Mouse (Mus musculus) midbrain, embryonic 10.5 days (tissue): ENCODE measurements around the gene Vwa7. TPM values are rescaled to one million over a fixed set of nuclear protein-coding genes. Genes with fewer than 3 reads are reported as not detected.
A peak's percentile ranks its signal among the peaks of the same experiment; 100 is the strongest.

Source experiments
- DNase-seq: peaks from one replicate; pipeline ENCODE4 v3.0.0-alpha.2; 2017; ENCODE audit warnings: low spot score
- H3K27ac ChIP-seq: fragments of 300-500 bp; sonication (generic); replicated peaks from 2 replicates; pipeline ENCODE4 v1.5.1; 2016; ENCODE audit warnings: mild to moderate bottlenecking
- H3K27me3 ChIP-seq: fragments of 300-500 bp; sonication (generic); 2 replicates; pipeline ENCODE4 v1.6.1; 2016; ENCODE audit warnings: low read depth, mild to moderate bottlenecking; ENCODE audit not compliant: poor library complexity, severe bottlenecking
- H3K36me3 ChIP-seq: fragments of 300-500 bp; sonication (generic); 2 replicates; pipeline ENCODE4 v1.6.1; 2016; ENCODE audit warnings: mild to moderate bottlenecking, moderate library complexity
- H3K4me1 ChIP-seq: fragments of 300-500 bp; sonication (generic); 2 replicates; pipeline ENCODE4 v1.6.1; 2016
- H3K4me3 ChIP-seq: fragments of 300-500 bp; sonication (generic); 2 replicates; pipeline ENCODE4 v1.5.1; 2016; ENCODE audit warnings: mild to moderate bottlenecking, moderate library complexity
- H3K9me3 ChIP-seq: fragments of 300-500 bp; sonication (generic); replicated peaks from 2 replicates; pipeline ENCODE4 v1.6.1; 2016; ENCODE audit warnings: mild to moderate bottlenecking
- WGBS: fragments of 180-500 bp; shearing (Covaris S2); methylation state at CpG from one replicate; pipeline ENCODE4 v1.1.7; 2016; 5-methylcytosine and 5-hydroxymethylcytosine counted together
- polyA plus RNA-seq: library from polyadenylated mRNA; unstranded; fragments of >200 nt; fragmentation: Nextera tagmentation; extraction: Ambion mirVana; gene quantifications from 2 replicates; pipeline ENCODE4 v1.2.1, GENCODE M21; 2016

Vwa7 gene
- polyA plus RNA-seq, 1 experiment from 2014 or later = 0.28 TPM

DNA sequence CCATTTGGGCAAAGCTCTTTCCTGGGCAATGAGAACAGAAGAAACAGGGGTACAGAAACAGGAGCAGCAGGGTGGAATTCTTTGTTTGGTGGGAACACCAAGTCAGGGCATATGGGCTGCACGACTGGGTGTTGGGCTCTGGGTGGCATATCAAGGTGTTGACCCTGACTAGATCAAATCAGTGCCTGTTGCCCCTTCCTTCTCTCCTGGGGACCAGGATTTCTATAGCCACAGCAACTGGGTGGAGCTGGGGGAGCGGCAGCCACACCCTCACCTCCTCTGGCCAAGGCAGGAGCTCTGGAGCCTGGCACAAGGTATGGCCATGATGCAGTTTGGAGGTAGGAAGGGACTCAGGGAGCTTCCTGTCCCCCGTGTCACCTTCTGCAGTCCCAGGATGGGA lies 1.8 kb downstream of the Vwa7 start:
- Histone ChIP-seq H3K4me3 (0 out of 2 replicates have a peak overlapping the region, but pooled peaks have one; percentile 1), H3K36me3 (peaks cover 62% of the 10 kb centered on the region), H3K9me3 (no peaks in the 10 kb centered on the region), H3K4me1 (peaks cover 20% of the 10 kb centered on the region), H3K27me3 (no peaks in the 10 kb centered on the region), H3K27ac (no peak overlapping the region)
- no peak for DNase-seq
- WGBS = 88% methylated on average over 3 of the region's 3 CpGs

DNA sequence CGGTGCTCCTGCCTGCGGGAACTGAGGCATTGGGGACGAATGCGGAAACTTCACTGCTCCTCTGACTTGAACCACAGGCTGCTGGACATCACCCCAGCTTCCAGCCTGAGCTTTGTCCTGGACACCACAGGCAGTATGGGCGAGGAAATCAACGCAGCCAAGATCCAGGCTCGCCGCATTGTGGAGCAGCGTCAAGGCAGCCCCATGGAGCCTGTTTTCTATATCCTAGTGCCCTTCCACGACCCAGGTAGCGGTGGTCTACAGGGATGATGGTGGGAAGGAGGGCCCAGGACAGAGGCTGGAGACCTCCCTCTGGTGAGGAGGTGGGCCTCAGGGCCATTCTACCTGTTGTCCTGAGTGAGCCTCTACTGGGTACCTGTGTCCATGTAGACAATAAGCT lies 3.5 kb downstream of the Vwa7 start:
- no peak for DNase-seq
- Histone ChIP-seq H3K9me3 (no peaks in the 10 kb centered on the region), H3K27ac (0 out of 2 replicates have a peak overlapping the region, but pooled peaks have one; percentile 42), H3K4me1 (peaks cover 29% of the 10 kb centered on the region), H3K36me3 (peaks cover 46% of the 10 kb centered on the region), H3K4me3 (no peak overlapping the region), H3K27me3 (no peaks in the 10 kb centered on the region)
- 80% methylated on average over 11 of the region's 11 CpGs for WGBS

DNA sequence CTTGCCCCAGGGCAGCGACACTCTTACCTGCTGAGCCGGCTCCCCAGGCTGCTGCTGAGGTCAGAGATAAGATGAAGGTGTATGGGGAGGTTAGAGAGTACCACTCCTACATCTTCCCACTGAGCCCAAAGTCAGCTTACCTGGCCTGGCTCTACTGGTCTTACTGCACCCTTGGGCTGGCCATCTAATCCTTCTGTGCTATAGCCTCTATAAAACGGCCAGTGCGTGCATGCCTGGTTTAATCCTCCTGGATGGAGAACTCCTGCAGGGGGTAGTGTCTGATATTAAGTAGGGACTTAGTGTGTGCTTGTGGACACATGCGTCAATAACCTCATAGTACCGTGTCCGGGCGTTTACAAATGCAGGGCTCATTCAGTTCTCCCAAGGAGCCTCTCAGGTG lies 4.2 kb downstream of the Vwa7 start:
- no peaks in the 10 kb centered on the region for H3K9me3 ChIP-seq
- H3K36me3 ChIP-seq = peaks cover 42% of the 10 kb centered on the region
- 90% methylated on average over 8 of the region's 8 CpGs for WGBS
- H3K4me3 ChIP-seq = peak overlapping the region; percentile 37; the same call in 1 of the 2 replicates
- H3K4me1 ChIP-seq = peaks cover 32% of the 10 kb centered on the region
- no peaks in the 10 kb centered on the region for H3K27me3 ChIP-seq
- H3K27ac ChIP-seq = peak overlapping the region; percentile 86; the same call in 1 of the 2 replicates
- no peak for DNase-seq

DNA sequence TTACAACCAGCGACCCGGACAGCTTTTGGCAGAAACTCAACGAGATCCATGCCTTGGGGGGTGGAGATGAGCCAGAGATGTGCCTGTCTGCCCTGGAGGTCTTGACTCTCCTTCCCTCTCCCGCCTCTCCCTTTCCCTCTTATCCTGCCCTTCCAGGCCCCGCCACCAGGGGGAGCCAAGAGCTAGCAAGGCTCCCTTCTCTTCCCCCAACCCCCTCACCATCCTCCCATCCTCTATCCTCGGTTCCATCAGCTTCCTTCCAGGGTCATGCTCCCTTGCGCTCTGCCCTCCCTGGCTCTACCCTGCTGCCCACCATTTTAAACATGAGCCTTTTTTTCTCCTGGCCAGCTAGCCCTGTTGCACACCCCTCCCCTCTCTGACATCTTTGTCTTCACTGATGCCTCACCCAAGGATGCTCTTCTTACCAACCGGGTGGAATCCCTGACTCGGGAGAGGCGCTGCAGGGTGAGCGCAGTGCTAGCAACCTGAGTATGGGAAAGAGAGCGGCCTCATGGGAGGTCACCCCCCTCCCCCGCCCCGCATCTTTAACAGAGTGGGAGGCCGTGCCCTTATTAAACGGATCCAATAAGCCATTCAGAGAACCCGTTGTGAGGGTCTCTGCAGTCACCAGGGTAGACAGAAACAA lies 4.9 kb downstream of the Vwa7 start:
- Histone ChIP-seq H3K27ac (peak overlapping the region; percentile 86), H3K4me1 (peaks cover 38% of the 10 kb centered on the region), H3K4me3 (peak overlapping the region; percentile 37), H3K9me3 (no peaks in the 10 kb centered on the region), H3K27me3 (no peaks in the 10 kb centered on the region), H3K36me3 (peaks cover 34% of the 10 kb centered on the region)
- 5% methylated on average over 17 of the region's 17 CpGs for WGBS
- peak; percentile 92 for DNase-seq

DNA sequence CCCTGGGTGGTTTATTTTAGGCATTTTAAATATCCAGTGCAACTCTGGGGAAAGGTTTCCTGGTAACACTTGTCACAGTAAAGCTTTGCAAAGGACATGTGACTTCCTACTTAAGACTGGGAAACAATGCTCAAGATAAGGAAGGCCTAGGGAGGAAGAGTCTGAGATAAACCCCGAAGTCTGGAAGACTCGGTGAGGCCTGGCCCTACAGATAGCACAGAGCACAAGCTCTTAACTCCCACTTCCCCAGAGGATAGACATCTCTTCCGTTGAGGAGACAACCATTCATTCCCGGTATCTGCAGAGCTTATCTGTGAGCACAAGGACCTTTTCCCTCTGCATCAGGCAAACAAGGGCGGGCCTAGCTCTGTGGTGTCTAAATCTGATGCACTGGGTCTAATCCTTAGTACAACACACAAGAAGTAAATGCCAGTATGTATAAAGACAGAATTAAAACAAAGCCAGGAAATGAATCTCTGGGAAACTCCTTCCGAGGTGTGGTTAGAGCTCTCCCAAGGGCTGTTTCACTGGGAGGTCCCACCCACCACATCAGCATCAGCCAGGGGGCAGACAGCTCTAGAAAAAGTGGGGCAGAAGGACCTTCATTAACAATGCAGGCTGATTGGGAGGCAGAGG lies 5.6 kb downstream of the Vwa7 start:
- Histone ChIP-seq H3K9me3 (no peaks in the 10 kb centered on the region), H3K27ac (peak overlapping the region; percentile 86), H3K4me3 (peak overlapping the region; percentile 37; the same call in 1 of the 2 replicates), H3K4me1 (peaks cover 45% of the 10 kb centered on the region), H3K27me3 (no peaks in the 10 kb centered on the region), H3K36me3 (peaks cover 28% of the 10 kb centered on the region)
- DNase-seq = no peak
- 57% methylated on average over 6 of the region's 6 CpGs for WGBS

DNA sequence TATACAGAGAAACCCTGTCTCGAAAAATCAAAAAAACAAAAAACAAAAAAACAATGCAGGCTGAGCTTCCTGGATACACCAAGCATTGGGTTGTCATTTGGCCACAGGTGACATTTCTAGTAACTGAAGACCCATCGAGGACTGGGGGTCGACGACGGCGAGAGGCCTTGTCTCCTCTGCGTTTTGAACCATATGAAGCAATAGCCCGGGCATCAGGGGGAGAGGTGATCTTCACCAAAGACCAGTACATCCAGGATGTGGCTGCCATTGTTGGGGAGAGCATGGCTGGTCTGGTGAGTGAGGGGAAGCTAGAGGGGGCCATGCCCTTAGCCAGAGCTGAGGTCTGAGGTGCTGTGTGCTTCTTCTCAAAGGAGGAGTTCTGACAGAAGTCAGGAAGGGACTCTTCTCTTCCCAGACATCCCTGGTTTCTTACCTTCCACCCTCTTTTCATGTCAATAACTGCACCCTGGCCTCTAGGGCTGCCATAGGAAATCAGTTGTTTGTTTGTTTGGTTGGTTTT lies 6.2 kb downstream of the Vwa7 start:
- Histone ChIP-seq H3K36me3 (peaks cover 21% of the 10 kb centered on the region), H3K27ac (peak overlapping the region; percentile 33; the same call in 1 of the 2 replicates), H3K9me3 (no peaks in the 10 kb centered on the region), H3K4me1 (peaks cover 52% of the 10 kb centered on the region), H3K27me3 (no peaks in the 10 kb centered on the region), H3K4me3 (no peak overlapping the region)
- 94% methylated on average over 8 of the region's 8 CpGs for WGBS
- DNase-seq = no peak

DNA sequence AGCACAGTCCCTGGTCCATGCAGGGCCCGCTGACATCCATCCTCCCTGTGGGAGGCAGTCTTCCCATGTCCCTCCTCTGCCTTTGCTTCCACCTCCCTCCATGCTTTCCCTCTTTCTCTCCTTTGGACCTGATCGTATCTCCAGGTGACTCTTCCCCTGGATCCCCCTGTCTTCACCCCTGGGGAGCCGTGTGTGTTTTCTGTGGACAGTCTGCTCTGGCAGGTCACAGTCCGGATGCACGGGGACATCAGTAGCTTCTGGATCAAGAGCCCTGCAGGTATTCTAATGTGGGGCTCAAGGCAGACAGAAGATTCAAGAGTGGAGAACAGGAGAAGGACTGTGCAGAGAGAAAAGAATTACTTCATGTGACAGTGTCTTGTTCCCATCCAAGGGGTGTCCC lies 6.8 kb downstream of the Vwa7 start:
- no peak for DNase-seq
- Histone ChIP-seq H3K9me3 (no peaks in the 10 kb centered on the region), H3K27ac (peak overlapping the region; percentile 34; the same call in 1 of the 2 replicates), H3K4me1 (peaks cover 57% of the 10 kb centered on the region), H3K4me3 (no peak overlapping the region), H3K36me3 (peaks cover 15% of the 10 kb centered on the region; the same call in 1 of the 2 replicates), H3K27me3 (no peaks in the 10 kb centered on the region)
- 84% methylated on average over 5 of the region's 5 CpGs for WGBS

DNA sequence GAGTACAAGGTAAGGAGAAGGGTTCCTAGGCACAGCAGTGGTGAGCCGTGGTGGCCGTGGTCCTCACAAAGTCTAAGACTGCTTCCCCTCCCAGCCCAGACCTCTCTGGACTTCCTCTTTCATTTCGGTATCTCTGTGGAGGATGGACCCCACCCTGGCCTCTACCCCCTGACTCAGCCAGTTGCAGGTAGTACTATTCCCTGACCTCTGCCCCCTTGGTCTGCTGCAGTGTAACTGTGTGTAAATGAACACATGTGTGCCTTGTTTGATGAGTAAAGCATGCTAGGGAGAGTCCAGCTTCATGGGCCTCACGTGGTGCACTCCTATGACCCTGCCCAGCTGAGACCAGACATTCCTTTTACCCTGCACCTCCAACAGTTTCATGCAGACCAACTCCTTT lies 7.4 kb downstream of the Vwa7 start:
- Histone ChIP-seq H3K4me1 (peaks cover 61% of the 10 kb centered on the region), H3K27me3 (no peaks in the 10 kb centered on the region), H3K27ac (peak overlapping the region; percentile 60; the same call in 1 of the 2 replicates), H3K4me3 (no peak overlapping the region), H3K9me3 (no peaks in the 10 kb centered on the region), H3K36me3 (peaks cover 10% of the 10 kb centered on the region; the same call in 1 of the 2 replicates)
- DNase-seq = no peak
- WGBS = 82% methylated on average over 4 of the region's 4 CpGs

DNA sequence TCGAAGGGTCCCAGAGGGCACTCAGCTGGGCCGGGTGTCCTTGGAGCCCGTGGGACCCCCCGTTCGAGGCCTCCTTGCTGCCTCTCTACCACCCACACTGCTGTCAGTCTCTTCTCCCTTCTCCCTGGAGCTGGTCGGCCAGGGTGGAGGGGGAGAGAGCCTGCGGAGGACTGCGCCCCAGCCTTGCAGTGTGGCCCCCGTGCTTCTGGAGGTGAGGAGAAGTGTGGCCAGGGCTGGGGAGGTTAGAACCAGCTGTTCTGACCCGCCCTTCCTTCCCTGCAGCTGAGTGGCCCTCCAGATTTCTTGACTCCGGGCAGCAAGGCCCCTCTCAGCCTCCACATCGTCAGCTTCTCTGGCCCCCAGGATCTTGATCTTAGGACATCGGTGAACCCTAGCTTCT lies 7.9 kb downstream of the Vwa7 start:
- H3K27ac ChIP-seq = peak overlapping the region; percentile 60
- no peaks in the 10 kb centered on the region for H3K27me3 ChIP-seq
- H3K36me3 ChIP-seq = peaks cover 8% of the 10 kb centered on the region; the same call in 1 of the 2 replicates
- peak overlapping the region; percentile 22; the same call in 1 of the 2 replicates for H3K4me3 ChIP-seq
- H3K9me3 ChIP-seq = no peaks in the 10 kb centered on the region
- peaks cover 65% of the 10 kb centered on the region for H3K4me1 ChIP-seq
- 79% methylated on average over 13 of the region's 13 CpGs for WGBS
- DNase-seq = no peak

DNA sequence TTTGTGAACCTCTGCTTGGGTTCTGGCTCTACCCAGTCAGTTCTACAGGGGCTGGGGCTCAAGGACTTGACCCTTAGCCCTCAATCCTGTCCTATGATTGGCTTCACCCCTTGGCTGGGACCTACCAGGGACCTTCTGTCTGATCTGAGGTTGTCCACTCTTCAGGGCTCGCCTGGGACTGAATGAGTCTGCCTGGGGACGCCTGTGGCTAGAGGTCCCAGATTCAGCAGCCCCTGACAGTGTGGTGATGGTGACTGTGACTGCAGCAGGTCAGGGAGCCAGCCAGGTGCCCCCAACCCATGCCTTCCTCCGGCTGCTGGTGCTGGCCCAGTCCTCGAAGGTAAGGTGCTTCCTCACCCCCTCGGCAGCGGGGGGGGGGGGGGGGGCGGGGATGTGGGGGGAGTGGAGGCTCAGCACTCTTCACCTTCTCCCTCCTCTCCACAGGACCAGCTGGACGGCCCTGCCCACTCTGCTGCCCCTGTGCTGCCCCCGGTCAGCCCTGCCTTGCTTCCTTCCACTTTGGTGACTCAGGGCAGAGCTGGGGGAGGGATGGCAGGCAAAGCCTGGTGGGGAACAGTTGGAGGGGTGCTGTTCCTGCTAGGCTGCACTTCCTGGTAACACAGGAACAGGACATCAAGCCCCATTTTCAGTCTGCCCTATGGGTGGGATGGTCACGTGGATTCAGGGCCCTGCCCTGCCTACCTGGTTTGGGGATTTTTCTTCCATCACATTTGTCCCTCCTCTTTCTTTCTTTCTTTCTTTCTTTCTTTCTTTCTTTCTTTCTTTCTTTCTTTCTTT lies 8.5 kb downstream of the Vwa7 start:
- Histone ChIP-seq H3K36me3 (peaks cover 4% of the 10 kb centered on the region; the same call in 1 of the 2 replicates), H3K27me3 (no peaks in the 10 kb centered on the region), H3K9me3 (no peaks in the 10 kb centered on the region), H3K4me3 (no peak overlapping the region), H3K27ac (peak overlapping the region; percentile 60), H3K4me1 (peaks cover 71% of the 10 kb centered on the region)
- DNase-seq = no peak
- WGBS = 67% methylated on average over 9 of the region's 10 CpGs

DNA sequence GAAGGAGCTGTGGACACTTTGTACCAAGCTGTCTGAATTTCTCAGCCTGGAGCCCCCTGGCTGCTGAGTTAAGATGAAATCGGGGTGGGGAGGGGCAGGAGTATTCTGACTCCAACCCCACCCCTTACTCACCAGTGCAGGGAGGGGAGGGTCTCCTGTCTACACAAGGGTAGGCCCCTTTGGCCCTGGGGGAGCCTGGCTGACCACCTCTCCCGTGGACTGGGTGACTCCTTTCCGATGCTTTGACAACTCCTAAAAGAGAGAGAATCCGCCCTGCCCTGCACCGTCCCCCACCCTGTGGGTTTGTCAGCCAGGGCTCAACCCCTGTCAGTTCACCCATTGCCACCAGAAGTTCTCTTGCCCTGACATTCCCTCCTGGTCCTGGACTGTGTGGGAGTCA lies 9.8 kb downstream of the Vwa7 start:
- no peaks in the 10 kb centered on the region for H3K27me3 ChIP-seq
- H3K27ac ChIP-seq = peak overlapping the region; percentile 63
- WGBS = 91% methylated on average over 5 of the region's 5 CpGs
- H3K4me3 ChIP-seq = peak overlapping the region; percentile 4; the same call in 1 of the 2 replicates
- DNase-seq = no peak
- H3K36me3 ChIP-seq = peaks cover 4% of the 10 kb centered on the region; the same call in 1 of the 2 replicates
- peaks cover 74% of the 10 kb centered on the region for H3K4me1 ChIP-seq
- no peaks in the 10 kb centered on the region for H3K9me3 ChIP-seq

DNA sequence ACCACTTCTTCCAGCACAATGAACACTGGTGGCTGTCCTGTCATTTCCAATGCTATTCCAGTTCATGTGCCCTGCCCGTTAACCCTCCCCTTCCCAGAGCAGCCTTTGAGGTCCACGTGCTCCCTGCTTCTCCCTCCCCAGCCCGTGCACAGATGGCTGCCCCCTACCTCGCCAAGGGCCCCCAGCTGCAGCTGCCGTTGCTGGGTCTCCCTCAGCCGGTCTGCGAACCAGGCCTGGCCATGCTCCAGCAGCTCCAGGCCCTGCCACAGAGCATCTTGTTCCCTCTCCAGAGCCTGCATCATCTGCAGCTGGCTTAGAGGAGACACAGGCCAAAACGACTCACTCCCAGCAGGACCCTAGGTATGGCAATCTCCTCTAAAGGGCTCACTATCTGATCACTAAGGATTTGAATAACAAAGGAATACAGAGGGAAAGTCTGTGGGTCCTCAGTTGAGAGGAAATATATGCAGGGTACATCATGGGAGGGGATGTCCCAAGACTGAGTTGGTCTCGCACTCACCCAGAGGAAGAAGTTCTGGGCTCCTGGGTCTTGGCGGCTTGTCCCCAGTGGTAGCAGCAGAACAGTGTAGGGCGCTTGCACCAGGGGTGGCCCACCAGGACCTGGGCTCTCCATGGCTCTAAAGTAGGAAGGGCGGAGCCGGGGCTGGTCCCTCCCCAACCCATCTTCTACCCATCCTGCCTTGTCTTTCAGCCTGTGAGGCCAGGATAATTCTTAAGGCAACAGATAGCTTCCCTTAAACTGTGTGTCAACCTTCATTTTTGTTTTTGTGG lies 11.1 kb downstream of the Vwa7 start, which contains the start of gene Sapcd1:
Gene Sapcd1 (minus strand): TSS at position 740 of the 792 bp plus-strand sequence.
- DNase-seq = peak; percentile 47
- peak within 1 kb of the TSS; percentile 86 for H3K27ac ChIP-seq
- H3K4me1 ChIP-seq = peaks cover 63% of the 10 kb centered on the region
- 35% methylated on average over 13 of the region's 13 CpGs for WGBS
- H3K9me3 ChIP-seq = no peaks in the 10 kb centered on the region
- H3K36me3 ChIP-seq = peaks cover 4% of the 10 kb centered on the region; the same call in 1 of the 2 replicates
- H3K27me3 ChIP-seq = no peaks in the 10 kb centered on the region
- H3K4me3 ChIP-seq = peak within 1 kb of the TSS; percentile 34
